In the genomic region with DNA sequence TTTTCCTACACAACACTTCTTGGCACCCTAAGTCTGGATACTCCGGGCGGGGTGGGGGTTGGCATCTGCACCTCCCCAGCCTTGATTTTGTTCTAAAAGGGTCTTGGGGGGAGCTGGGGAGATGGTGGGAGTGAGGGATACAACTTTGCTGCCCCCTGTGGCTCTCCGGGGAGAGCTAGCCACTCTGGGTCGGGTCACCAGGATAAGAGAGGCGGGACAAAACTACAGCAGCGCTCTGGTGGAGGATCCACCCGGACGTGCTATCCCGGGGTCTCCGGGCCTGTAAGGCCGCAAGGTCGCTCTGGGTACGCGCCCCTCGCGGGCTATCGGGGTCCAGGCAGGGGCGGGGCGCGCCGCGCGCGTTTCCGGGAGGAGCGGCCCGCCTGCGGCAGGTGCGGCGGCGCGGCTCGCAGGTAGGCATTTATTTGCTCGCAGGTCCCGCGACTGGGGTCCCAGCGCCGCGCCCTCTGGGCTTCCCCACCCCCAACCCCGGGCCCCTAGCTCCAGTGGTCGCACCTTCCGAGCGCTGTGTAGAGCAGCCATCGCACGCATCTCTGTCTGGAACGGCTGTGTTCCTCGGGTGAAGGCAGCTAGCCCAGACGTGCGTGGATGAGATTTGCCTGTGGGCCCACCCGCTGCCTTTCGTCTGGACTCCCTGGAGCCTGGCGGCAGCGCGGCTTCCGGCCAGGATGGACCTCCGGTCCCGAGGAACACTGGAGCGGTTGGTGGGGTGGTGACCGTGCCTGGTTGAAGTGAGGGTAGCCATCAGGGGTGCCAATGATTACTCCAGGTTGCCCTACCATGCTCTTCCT, we compare ENCODE assay signal across 7 mouse cellular contexts. TPM values are rescaled to one million over a fixed set of nuclear protein-coding genes. Genes with fewer than 3 reads are reported as not detected.
A peak's percentile ranks its signal among the peaks of the same experiment; 100 is the strongest.
DNase-seq lines count a peak whose midpoint lies in the region; ATAC-seq and TF ChIP-seq lines count a peak whose summit lies in the region.

No protein-coding gene starts in this region.

- peaks cover 10% of the 10 kb centered on the region for H3K4me1 ChIP-seq in forebrain, embryonic 11.5 days (replicated peaks; ENCODE audit: control insufficient read depth, insufficient read depth, low read length)
- peaks cover 14% of the 10 kb centered on the region for H3K4me1 ChIP-seq in intestine, embryonic 14.5 days (replicated peaks; ENCODE audit: control insufficient read depth, insufficient read depth, low read length)
- H3K4me1 ChIP-seq in lung, postnatal 0 days (ENCODE audit: insufficient read depth, low read depth, low read length) = peaks cover 37% of the 10 kb centered on the region

- H3K9ac ChIP-seq in forebrain, embryonic 11.5 days (ENCODE audit: low read length) = peak overlapping the region; percentile 41
- H3K9ac ChIP-seq in intestine, embryonic 14.5 days (ENCODE audit: low read length) = peak overlapping the region; percentile 40
- H3K9ac ChIP-seq in lung, postnatal 0 days (replicated peaks; ENCODE audit: low read depth) = peak overlapping the region; percentile 65

- no peak for TF ChIP-seq EP300 in lung, postnatal 0 days (IDR thresholded peaks at IDR 0.05)

- peak; percentile 24 for DNase-seq in urinary bladder, adult 2 months (ENCODE audit: low spot score)
- no peak for DNase-seq in urinary bladder, postnatal 10 days (ENCODE audit: low spot score)
- no peak for DNase-seq in forebrain, embryonic 11.5 days (ENCODE audit: low spot score)
- no peak for DNase-seq in intestine, embryonic 14.5 days (ENCODE audit: low spot score)
- DNase-seq in lung, postnatal 0 days (ENCODE audit: low spot score) = peak; percentile 69
- DNase-seq in Muller cell, postnatal 12 days (ENCODE audit: inconsistent ontology term) = no peak

- no peak for ATAC-seq in forebrain, embryonic 11.5 days (replicated peaks; ENCODE audit: low FRiP score)
- no peak; the same call in 1 of the 2 replicates for ATAC-seq in intestine, embryonic 14.5 days (replicated peaks; ENCODE audit: low FRiP score, low TSS enrichment, low read depth)
- ATAC-seq in lung, postnatal 0 days = peak; percentile 12
- ATAC-seq in megakaryocyte-erythroid progenitor cell, adult 5-6 weeks (replicated peaks; ENCODE audit: low FRiP score, low TSS enrichment, poor library complexity, severe bottlenecking) = no peak

- WGBS in forebrain, embryonic 11.5 days = 2% methylated on average over 59 of the region's 59 CpGs
- WGBS in intestine, embryonic 14.5 days = 2% methylated on average over 59 of the region's 59 CpGs
- 2% methylated on average over 36 of the region's 59 CpGs for WGBS in lung, postnatal 0 days

- peak overlapping the region; percentile 29 for H3K4me3 ChIP-seq in forebrain, embryonic 11.5 days (ENCODE audit: low read depth, low read length)
- peak overlapping the region; percentile 36 for H3K4me3 ChIP-seq in intestine, embryonic 14.5 days (ENCODE audit: low read depth, low read length)
- peak overlapping the region; percentile 55 for H3K4me3 ChIP-seq in lung, postnatal 0 days (ENCODE audit: low read depth, low read length)

- peak overlapping the region; percentile 50 for H3K4me2 ChIP-seq in forebrain, embryonic 11.5 days (ENCODE audit: low read depth, low read length, severe bottlenecking)
- peak overlapping the region; percentile 69 for H3K4me2 ChIP-seq in intestine, embryonic 14.5 days (ENCODE audit: low read length)
- peak overlapping the region; percentile 89 for H3K4me2 ChIP-seq in lung, postnatal 0 days (replicated peaks; ENCODE audit: low read depth, low read length)

- no peaks in the 10 kb centered on the region for H3K9me3 ChIP-seq in forebrain, embryonic 11.5 days (ENCODE audit: control insufficient read depth, low read length)
- H3K9me3 ChIP-seq in intestine, embryonic 14.5 days (ENCODE audit: control insufficient read depth, low read length) = no peaks in the 10 kb centered on the region
- H3K9me3 ChIP-seq in lung, postnatal 0 days (ENCODE audit: low read length) = no peaks in the 10 kb centered on the region

- peaks cover 60% of the 10 kb centered on the region for H3K27me3 ChIP-seq in forebrain, embryonic 11.5 days (ENCODE audit: control insufficient read depth, insufficient read depth, low read length)
- H3K27me3 ChIP-seq in intestine, embryonic 14.5 days (replicated peaks; ENCODE audit: control insufficient read depth, insufficient read depth, low read length) = peaks cover 64% of the 10 kb centered on the region
- no peaks in the 10 kb centered on the region; the same call in 1 of the 2 replicates for H3K27me3 ChIP-seq in lung, postnatal 0 days (replicated peaks; ENCODE audit: insufficient read depth, low read length)

- H3K27ac ChIP-seq in forebrain, embryonic 11.5 days (ENCODE audit: low read depth, low read length) = no peak overlapping the region
- no peak overlapping the region for H3K27ac ChIP-seq in intestine, embryonic 14.5 days (ENCODE audit: low read depth)
- H3K27ac ChIP-seq in lung, postnatal 0 days (ENCODE audit: low read length) = peak overlapping the region; percentile 89

- peak; percentile 47 for TF ChIP-seq CTCF in lung, postnatal 0 days (IDR thresholded peaks at IDR 0.05)

- H3K36me3 ChIP-seq in forebrain, embryonic 11.5 days (ENCODE audit: control insufficient read depth, insufficient read depth, low read length) = no peaks in the 10 kb centered on the region
- 0 out of 2 replicates have a peak, but pooled peaks cover 3% of the 10 kb centered on the region for H3K36me3 ChIP-seq in intestine, embryonic 14.5 days (ENCODE audit: control insufficient read depth, insufficient read depth, low read length)
- H3K36me3 ChIP-seq in lung, postnatal 0 days (ENCODE audit: insufficient read depth, low read length) = peaks cover 22% of the 10 kb centered on the region

RNA-seq across cellular contexts. Expression of a gene that starts 0.8 kb away (rescaled TPM):
- 24.0 and 25.8 TPM in 2 replicates for polyA plus RNA-seq in urinary bladder, adult 2 months (2012; rRNA removed)
- 3.6 and 5.9 TPM in 2 replicates for polyA plus RNA-seq in forebrain, embryonic 11.5 days (2014; fragmentation: Nextera tagmentation; extraction: Ambion mirVana)
- polyA plus RNA-seq in intestine, embryonic 14.5 days (2014; fragmentation: Nextera tagmentation; extraction: Ambion mirVana) = 13.8 and 14.0 TPM in 2 replicates
- 74.9 and 82.0 TPM in 2 replicates for polyA plus RNA-seq in lung, postnatal 0 days (2015; fragmentation: Nextera tagmentation; extraction: Ambion mirVana)
- total RNA-seq in megakaryocyte-erythroid progenitor cell, adult 5-6 weeks (2014; fragmentation: Nextera tagmentation) = not detected in 2 replicates
- 0.23 TPM in 1 of 2 replicates, not detected in the other for total RNA-seq in megakaryocyte-erythroid progenitor cell, adult 5-6 weeks (2017)

RNA-seq across cellular contexts. Expression of a gene that starts 5.5 kb away (rescaled TPM):
- 280 and 288 TPM in 2 replicates for polyA plus RNA-seq in urinary bladder, adult 2 months (2012; rRNA removed)
- polyA plus RNA-seq in forebrain, embryonic 11.5 days (2014; fragmentation: Nextera tagmentation; extraction: Ambion mirVana) = 40.3 and 48.6 TPM in 2 replicates
- polyA plus RNA-seq in intestine, embryonic 14.5 days (2014; fragmentation: Nextera tagmentation; extraction: Ambion mirVana) = 73.4 and 73.5 TPM in 2 replicates
- 45.1 and 49.6 TPM in 2 replicates for polyA plus RNA-seq in lung, postnatal 0 days (2015; fragmentation: Nextera tagmentation; extraction: Ambion mirVana)
- 20.2 and 24.2 TPM in 2 replicates for total RNA-seq in megakaryocyte-erythroid progenitor cell, adult 5-6 weeks (2014; fragmentation: Nextera tagmentation)
- total RNA-seq in megakaryocyte-erythroid progenitor cell, adult 5-6 weeks (2017) = 13.2 and 17.6 TPM in 2 replicates

RNA-seq across cellular contexts. Expression of a gene that starts 6.7 kb away (rescaled TPM):
- polyA plus RNA-seq in urinary bladder, adult 2 months (2012; rRNA removed) = 108 and 133 TPM in 2 replicates
- polyA plus RNA-seq in forebrain, embryonic 11.5 days (2014; fragmentation: Nextera tagmentation; extraction: Ambion mirVana) = 16.9 and 17.9 TPM in 2 replicates
- polyA plus RNA-seq in intestine, embryonic 14.5 days (2014; fragmentation: Nextera tagmentation; extraction: Ambion mirVana) = 24.6 and 30.2 TPM in 2 replicates
- polyA plus RNA-seq in lung, postnatal 0 days (2015; fragmentation: Nextera tagmentation; extraction: Ambion mirVana) = 96.0 and 116 TPM in 2 replicates
- 29.7 and 32.6 TPM in 2 replicates for total RNA-seq in megakaryocyte-erythroid progenitor cell, adult 5-6 weeks (2014; fragmentation: Nextera tagmentation)
- 7.1 and 17.8 TPM in 2 replicates for total RNA-seq in megakaryocyte-erythroid progenitor cell, adult 5-6 weeks (2017)

RNA-seq across cellular contexts. Expression of a gene that starts 13.2 kb away (rescaled TPM):
- 41.8 and 48.1 TPM in 2 replicates for polyA plus RNA-seq in urinary bladder, adult 2 months (2012; rRNA removed)
- 73.9 and 78.5 TPM in 2 replicates for polyA plus RNA-seq in forebrain, embryonic 11.5 days (2014; fragmentation: Nextera tagmentation; extraction: Ambion mirVana)
- polyA plus RNA-seq in intestine, embryonic 14.5 days (2014; fragmentation: Nextera tagmentation; extraction: Ambion mirVana) = 67.7 and 73.4 TPM in 2 replicates
- polyA plus RNA-seq in lung, postnatal 0 days (2015; fragmentation: Nextera tagmentation; extraction: Ambion mirVana) = 48.0 and 50.5 TPM in 2 replicates
- 77.2 and 78.1 TPM in 2 replicates for total RNA-seq in megakaryocyte-erythroid progenitor cell, adult 5-6 weeks (2014; fragmentation: Nextera tagmentation)
- 53.3 and 54.9 TPM in 2 replicates for total RNA-seq in megakaryocyte-erythroid progenitor cell, adult 5-6 weeks (2017)

RNA-seq across cellular contexts. Expression of a gene that starts 13.3 kb away (rescaled TPM):
- polyA plus RNA-seq in urinary bladder, adult 2 months (2012; rRNA removed) = 161 and 196 TPM in 2 replicates
- 29.7 and 34.0 TPM in 2 replicates for polyA plus RNA-seq in forebrain, embryonic 11.5 days (2014; fragmentation: Nextera tagmentation; extraction: Ambion mirVana)
- polyA plus RNA-seq in intestine, embryonic 14.5 days (2014; fragmentation: Nextera tagmentation; extraction: Ambion mirVana) = 75.1 and 83.9 TPM in 2 replicates
- polyA plus RNA-seq in lung, postnatal 0 days (2015; fragmentation: Nextera tagmentation; extraction: Ambion mirVana) = 100 and 107 TPM in 2 replicates
- 31.6 and 38.2 TPM in 2 replicates for total RNA-seq in megakaryocyte-erythroid progenitor cell, adult 5-6 weeks (2014; fragmentation: Nextera tagmentation)
- total RNA-seq in megakaryocyte-erythroid progenitor cell, adult 5-6 weeks (2017) = 26.0 and 33.9 TPM in 2 replicates

Comparison
In these comparisons a context has a peak if more than half of its experiments do, and no peak if none do; other contexts are left out.
1. DNase-seq: peak in urinary bladder, adult 2 months (single experiment) and lung, postnatal 0 days (single experiment); none in urinary bladder, postnatal 10 days (single experiment), forebrain, embryonic 11.5 days (single experiment), intestine, embryonic 14.5 days (single experiment) and Muller cell, postnatal 12 days (single experiment).
2. Peak in every context shown above with its lines, with median percentiles within 50 percentile points of each other: H3K4me2 ChIP-seq, H3K4me3 ChIP-seq and H3K9ac ChIP-seq.